Mouse (Mus musculus): ENCODE measurements at regions not wholly inside any gene's neighbourhood (a gene's known extent, or its start where the extent isn't known, plus 50 kb on each side); places are given as distances from the start of the nearest gene placed in this dataset.

DNA sequence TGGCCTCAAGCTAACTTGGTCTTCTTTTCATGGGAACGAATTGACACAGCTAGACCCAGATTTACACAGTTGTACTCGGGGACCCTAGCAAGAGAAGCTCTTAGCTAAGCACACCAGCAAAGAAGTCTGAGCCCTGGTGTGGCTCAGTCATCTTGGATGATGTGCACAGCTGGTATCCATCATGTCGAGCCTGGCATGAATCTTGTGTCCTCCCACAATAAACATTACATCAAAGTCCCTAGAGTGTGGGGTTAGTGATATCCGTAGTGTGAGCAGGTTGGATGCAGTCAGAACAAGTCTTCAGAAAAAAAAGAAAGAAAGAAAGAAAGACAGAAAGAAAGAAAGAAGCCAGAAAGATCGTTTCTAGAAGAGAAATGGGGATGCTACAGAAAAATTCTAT lies 52.1 kb upstream of the Hmcn1 start:
- H3K27ac ChIP-seq (ENCODE audit: control insufficient read depth, insufficient read depth, low read length), result no peak overlapping the region
- TF ChIP-seq POLR2A (IDR thresholded peaks at IDR 0.05; ENCODE audit: control insufficient read depth, extremely low read depth, insufficient read depth, low read length, poor library complexity) (no peak), CTCF (IDR thresholded peaks at IDR 0.05; ENCODE audit: borderline replicate concordance, control insufficient read depth, extremely low read depth, insufficient read depth, low read length, poor library complexity) (no peak)
- no peak overlapping the region for H3K4me3 ChIP-seq (ENCODE audit: control insufficient read depth, insufficient read depth, low read length)
- H3K27me3 ChIP-seq (ENCODE audit: control insufficient read depth, insufficient read depth, low read length), result no peaks in the 10 kb centered on the region
- H3K4me1 ChIP-seq (replicated peaks; ENCODE audit: control insufficient read depth, insufficient read depth, low read length), result peaks cover 2% of the 10 kb centered on the region; the same call in 1 of the 2 replicates
- H3K36me3 ChIP-seq (ENCODE audit: control insufficient read depth, insufficient read depth, low read length), result no peaks in the 10 kb centered on the region
- WGBS, result 84% methylated on average over 5 of the region's 5 CpGs
- no peak for DNase-seq

DNA sequence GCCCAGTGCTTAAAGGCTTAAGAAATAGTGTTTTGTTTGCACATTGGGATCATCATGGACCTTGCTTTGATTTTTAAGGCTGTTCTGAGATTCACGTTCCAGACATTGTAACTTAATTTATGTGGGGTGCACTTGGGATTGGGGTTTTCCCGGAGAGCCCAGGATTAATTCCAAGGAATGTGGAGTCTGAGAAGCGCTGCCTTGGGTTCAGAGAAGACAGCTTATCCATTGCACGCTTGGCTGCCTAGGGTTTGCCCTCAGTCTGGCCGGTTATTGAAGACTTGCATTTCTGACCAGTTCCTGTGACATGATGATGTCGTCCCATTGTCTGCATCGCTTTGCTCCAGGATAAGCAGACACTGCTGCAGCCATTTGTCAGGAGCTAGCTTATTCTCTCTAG lies 53.4 kb upstream of the Hmcn1 start:
- Histone ChIP-seq H3K4me1 (replicated peaks; ENCODE audit: control insufficient read depth, insufficient read depth, low read length) (no peaks in the 10 kb centered on the region; the same call in 1 of the 2 replicates), H3K27me3 (ENCODE audit: control insufficient read depth, insufficient read depth, low read length) (no peaks in the 10 kb centered on the region), H3K4me3 (ENCODE audit: control insufficient read depth, insufficient read depth, low read length) (no peak overlapping the region), H3K27ac (ENCODE audit: control insufficient read depth, insufficient read depth, low read length) (no peak overlapping the region), H3K36me3 (ENCODE audit: control insufficient read depth, insufficient read depth, low read length) (no peaks in the 10 kb centered on the region)
- DNase-seq, result no peak
- WGBS, result 88% methylated on average over 7 of the region's 7 CpGs
- TF ChIP-seq CTCF (IDR thresholded peaks at IDR 0.05; ENCODE audit: borderline replicate concordance, control insufficient read depth, extremely low read depth, insufficient read depth, low read length, poor library complexity) (no peak), POLR2A (IDR thresholded peaks at IDR 0.05; ENCODE audit: control insufficient read depth, extremely low read depth, insufficient read depth, low read length, poor library complexity) (no peak)

DNA sequence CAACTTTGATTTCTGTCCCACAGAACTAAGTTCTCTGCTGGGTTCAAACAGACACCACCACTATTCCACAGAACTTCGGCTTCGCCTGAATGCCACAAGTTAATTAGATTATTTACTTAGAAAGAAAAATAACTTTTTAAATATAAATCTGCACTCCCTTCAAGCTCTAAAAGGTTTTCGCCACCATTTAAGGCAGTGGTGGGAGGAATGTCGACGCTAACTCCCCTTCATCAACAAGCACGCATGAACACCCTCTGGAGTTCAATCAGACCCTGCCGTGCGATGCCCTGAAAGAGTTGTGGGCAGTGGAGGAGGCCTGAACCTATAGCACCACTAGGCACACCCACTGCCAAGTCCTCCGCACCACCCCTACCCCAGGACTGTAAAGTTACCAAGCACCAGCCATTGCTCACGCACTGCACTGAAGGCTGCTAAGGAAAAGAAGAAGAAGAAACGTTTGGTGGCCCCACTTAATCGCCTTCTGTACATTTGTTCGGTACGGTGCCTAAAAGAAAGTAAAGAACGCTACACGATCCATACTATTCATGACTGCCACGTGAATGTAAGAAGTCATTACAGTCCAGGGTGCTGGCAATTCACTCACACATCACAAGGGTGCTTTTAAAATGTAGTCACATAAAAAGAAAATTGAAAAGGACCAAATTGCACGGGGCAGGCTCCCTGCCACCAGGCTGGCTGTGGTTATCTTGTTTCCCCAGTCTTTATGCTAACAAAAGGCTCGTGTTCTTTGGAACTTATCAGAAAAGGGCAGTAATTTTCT lies 56.7 kb upstream of the Hmcn1 start:
- DNase-seq, result no peak
- no peaks in the 10 kb centered on the region; the same call in 1 of the 2 replicates for H3K4me1 ChIP-seq (replicated peaks; ENCODE audit: control insufficient read depth, insufficient read depth, low read length)
- no peaks in the 10 kb centered on the region for H3K36me3 ChIP-seq (ENCODE audit: control insufficient read depth, insufficient read depth, low read length)
- no peak overlapping the region for H3K27ac ChIP-seq (ENCODE audit: control insufficient read depth, insufficient read depth, low read length)
- no peaks in the 10 kb centered on the region for H3K27me3 ChIP-seq (ENCODE audit: control insufficient read depth, insufficient read depth, low read length)
- TF ChIP-seq CTCF (IDR thresholded peaks at IDR 0.05; ENCODE audit: borderline replicate concordance, control insufficient read depth, extremely low read depth, insufficient read depth, low read length, poor library complexity), result no peak
- TF ChIP-seq POLR2A (IDR thresholded peaks at IDR 0.05; ENCODE audit: control insufficient read depth, extremely low read depth, insufficient read depth, low read length, poor library complexity), result no peak
- 90% methylated on average over 19 of the region's 19 CpGs for whole genome bisulfite sequencing
- no peak overlapping the region for H3K4me3 ChIP-seq (ENCODE audit: control insufficient read depth, insufficient read depth, low read length)

DNA sequence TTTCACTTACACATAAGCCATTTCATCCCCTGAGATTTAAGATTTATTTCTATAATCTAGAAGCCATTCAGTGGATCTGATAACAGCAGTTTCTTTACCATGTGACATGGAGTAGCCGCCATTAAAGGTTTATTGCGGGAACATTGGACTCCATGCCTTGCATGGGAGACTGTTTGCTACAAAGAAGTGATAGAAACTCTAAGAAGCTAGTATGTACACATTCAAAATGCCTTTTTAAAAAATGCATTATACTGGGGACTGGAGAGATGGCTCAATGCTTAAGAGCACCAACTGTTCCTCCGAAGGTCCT lies 57.2 kb upstream of the Hmcn1 start:
- no peaks in the 10 kb centered on the region for H3K27me3 ChIP-seq (ENCODE audit: control insufficient read depth, insufficient read depth, low read length)
- H3K4me3 ChIP-seq (ENCODE audit: control insufficient read depth, insufficient read depth, low read length), result no peak overlapping the region
- no peak for TF ChIP-seq POLR2A (IDR thresholded peaks at IDR 0.05; ENCODE audit: control insufficient read depth, extremely low read depth, insufficient read depth, low read length, poor library complexity)
- H3K36me3 ChIP-seq (ENCODE audit: control insufficient read depth, insufficient read depth, low read length), result no peaks in the 10 kb centered on the region
- H3K4me1 ChIP-seq (replicated peaks; ENCODE audit: control insufficient read depth, insufficient read depth, low read length), result no peaks in the 10 kb centered on the region; the same call in 1 of the 2 replicates
- WGBS, result 97% methylated on average over 3 of the region's 3 CpGs
- H3K27ac ChIP-seq (ENCODE audit: control insufficient read depth, insufficient read depth, low read length), result no peak overlapping the region
- no peak for DNase-seq

DNA sequence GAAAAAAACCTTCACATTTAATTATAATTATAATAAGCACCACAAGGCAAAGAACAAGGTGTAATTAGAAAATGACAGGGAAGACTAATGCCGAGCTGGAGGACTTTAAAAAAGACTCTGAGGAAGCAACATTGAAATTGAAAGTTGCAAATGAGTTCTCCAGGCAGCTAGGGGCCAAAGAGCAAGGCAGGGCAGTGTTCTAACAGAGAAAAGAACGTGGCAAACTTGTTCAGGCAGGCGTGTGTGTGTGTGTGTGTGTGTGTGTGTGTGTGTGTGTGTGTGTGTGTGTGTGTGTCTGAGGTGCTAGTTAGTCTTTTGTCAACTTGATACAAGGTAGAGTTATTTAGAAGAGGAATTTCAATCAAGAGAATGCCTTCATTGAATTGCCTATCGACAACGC lies 60.0 kb upstream of the Hmcn1 start:
- DNase-seq, result no peak
- no peak for TF ChIP-seq CTCF (IDR thresholded peaks at IDR 0.05; ENCODE audit: borderline replicate concordance, control insufficient read depth, extremely low read depth, insufficient read depth, low read length, poor library complexity)
- TF ChIP-seq POLR2A (IDR thresholded peaks at IDR 0.05; ENCODE audit: control insufficient read depth, extremely low read depth, insufficient read depth, low read length, poor library complexity), result no peak
- H3K4me1 ChIP-seq (replicated peaks; ENCODE audit: control insufficient read depth, insufficient read depth, low read length), result no peaks in the 10 kb centered on the region
- no peaks in the 10 kb centered on the region for H3K27me3 ChIP-seq (ENCODE audit: control insufficient read depth, insufficient read depth, low read length)
- WGBS, result 65% methylated on average over 5 of the region's 5 CpGs
- H3K36me3 ChIP-seq (ENCODE audit: control insufficient read depth, insufficient read depth, low read length), result no peaks in the 10 kb centered on the region
- H3K4me3 ChIP-seq (ENCODE audit: control insufficient read depth, insufficient read depth, low read length), result no peak overlapping the region
- no peak overlapping the region for H3K27ac ChIP-seq (ENCODE audit: control insufficient read depth, insufficient read depth, low read length)

DNA sequence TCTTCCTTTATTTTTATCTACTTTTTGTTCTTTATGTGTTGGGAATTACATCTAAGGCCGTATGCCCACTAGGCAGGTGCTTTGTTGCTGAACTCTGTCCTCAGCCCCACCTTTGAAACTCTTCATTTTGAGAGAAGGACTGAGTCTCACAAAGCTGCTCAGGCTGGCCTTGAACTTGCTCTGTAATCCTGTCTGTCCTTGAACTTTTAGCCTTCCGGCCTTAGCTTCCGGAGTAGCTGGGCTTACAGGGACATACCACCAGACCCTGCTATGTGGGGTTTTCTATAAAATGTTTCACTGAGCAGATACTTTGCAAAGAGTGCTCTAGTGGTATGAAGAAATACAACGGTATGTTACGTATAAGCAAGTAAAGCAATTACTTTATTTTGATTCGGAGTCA lies 62.2 kb upstream of the Hmcn1 start:
- H3K27me3 ChIP-seq (ENCODE audit: control insufficient read depth, insufficient read depth, low read length), result no peaks in the 10 kb centered on the region
- TF ChIP-seq POLR2A (IDR thresholded peaks at IDR 0.05; ENCODE audit: control insufficient read depth, extremely low read depth, insufficient read depth, low read length, poor library complexity) (no peak), CTCF (IDR thresholded peaks at IDR 0.05; ENCODE audit: borderline replicate concordance, control insufficient read depth, extremely low read depth, insufficient read depth, low read length, poor library complexity) (no peak)
- no peak overlapping the region for H3K4me3 ChIP-seq (ENCODE audit: control insufficient read depth, insufficient read depth, low read length)
- 95% methylated on average over 6 of the region's 6 CpGs for WGBS
- H3K4me1 ChIP-seq (replicated peaks; ENCODE audit: control insufficient read depth, insufficient read depth, low read length), result no peaks in the 10 kb centered on the region
- no peak for DNase-seq
- H3K36me3 ChIP-seq (ENCODE audit: control insufficient read depth, insufficient read depth, low read length), result no peaks in the 10 kb centered on the region
- H3K27ac ChIP-seq (ENCODE audit: control insufficient read depth, insufficient read depth, low read length), result no peak overlapping the region
